Mouse (Mus musculus) heart, adult 2 months (tissue): ENCODE measurements around the gene Edn2. TPM values are rescaled to one million over a fixed set of nuclear protein-coding genes. Genes with fewer than 3 reads are reported as not detected.

Source experiments
- DNase-seq, 2 experiments: peaks; one replicate each; pipeline ENCODE4 v3.0.0; 2021
- H3K27ac ChIP-seq: fragments of 200-600 bp; 2 replicates; pipeline ENCODE4 v1.8.1; 2022
- H3K27me3 ChIP-seq: fragments of 200-500 bp; 2 replicates; pipeline ENCODE4 v1.6.1; 2012; ENCODE audit warnings: mild to moderate bottlenecking, low read length, inconsistent platforms, mixed read lengths; ENCODE audit not compliant: control insufficient read depth, insufficient read depth
- H3K36me3 ChIP-seq: fragments of 200-500 bp; 2 replicates; pipeline ENCODE4 v1.6.1; 2012; ENCODE audit warnings: low read length, inconsistent platforms; ENCODE audit not compliant: control insufficient read depth, insufficient read depth
- H3K4me1 ChIP-seq: fragments of 200-500 bp; 2 replicates; pipeline ENCODE4 v1.6.1; 2011; ENCODE audit warnings: low read length; ENCODE audit not compliant: control insufficient read depth, insufficient read depth
- H3K4me3 ChIP-seq: fragments of 200-600 bp; 2 replicates; pipeline ENCODE4 v1.8.1; 2022
- H3K79me2 ChIP-seq: fragments of 200-500 bp; replicated peaks from 2 replicates; pipeline ENCODE4 v1.6.1; 2012; ENCODE audit warnings: mild to moderate bottlenecking, inconsistent platforms, low read length, moderate library complexity, mixed read lengths; ENCODE audit not compliant: control insufficient read depth, insufficient read depth
- H3K9ac ChIP-seq: fragments of 200-500 bp; 2 replicates; pipeline ENCODE4 v1.6.1; 2012; ENCODE audit warnings: low read depth, mild to moderate bottlenecking, control low read depth, inconsistent platforms, low read length, mixed read lengths
- CTCF ChIP-seq: fragments of 200-600 bp; IDR thresholded peaks from 2 replicates; pipeline ENCODE4 v1.8.1; 2022; ENCODE audit warnings: antibody characterized with exemption, mild to moderate bottlenecking, moderate library complexity
- EP300 ChIP-seq: fragments of 200-500 bp; IDR thresholded peaks from 2 replicates; pipeline ENCODE4 v1.6.1; 2011; ENCODE audit warnings: low read depth, low read length, control low read depth; ENCODE audit not compliant: insufficient read depth
- POLR2A ChIP-seq: fragments of 200-500 bp; IDR thresholded peaks from 2 replicates; pipeline ENCODE4 v1.6.1; 2011; ENCODE audit warnings: mild to moderate bottlenecking, low read depth, low read length, control low read depth; ENCODE audit not compliant: insufficient read depth
- WGBS: fragments of 180-500 bp; shearing (Covaris S2); methylation state at CpG from one replicate; pipeline ENCODE4 v1.1.7; 2018; 5-methylcytosine and 5-hydroxymethylcytosine counted together
- intact Hi-C: fragments of 180-260 bp; cut with DNase I; formaldehyde crosslinking; loops from one replicate; pipeline ENCODE4 v1.15.1; 2025
- long read RNA-seq: library from polyadenylated mRNA; stranded (forward); transcript quantifications from one replicate; pipeline ENCODE4 v2.0.0, GENCODE M21; 2021
- polyA plus RNA-seq: library from polyadenylated mRNA; depleted of rRNA; stranded (reverse); fragments of >200 nt; gene quantifications from 2 replicates; pipeline ENCODE4 v1.2.3, GENCODE M21; 2012; rRNA removed
- total RNA-seq, 2 experiments: library from RNA; stranded (reverse); gene quantifications; 2 replicates each; pipeline ENCODE4 v1.2.3; 2021

Edn2 gene
- total RNA-seq: not detected
- 0.55 TPM in 1 of 2 replicates, not detected in the other for polyA plus RNA-seq
- long read RNA-seq: 0 reads

- Histone ChIP-seq H3K4me1 (peaks cover 6% of the 10 kb centered on the region), H3K27me3 (no peaks in the 10 kb centered on the region), H3K9ac (0 out of 2 replicates have a peak within 1 kb of the TSS, but pooled peaks have one; percentile 16), H3K4me3 (no peak within 1 kb of the TSS), H3K36me3 (no peaks in the 10 kb centered on the region), H3K27ac (no peak within 1 kb of the TSS), H3K79me2 (no peaks in the 10 kb centered on the region)
- WGBS: 38% methylated on average over 29 of the region's 29 CpGs
- DNase-seq: peak; percentile 78 to 86
- peak; percentile 50; the same call in 1 of the 2 replicates for TF ChIP-seq POLR2A
- no peak for TF ChIP-seq EP300
- TF ChIP-seq CTCF: 0 out of 2 replicates have a peak, but pooled peaks have one; percentile 12
- intact Hi-C loops: no loop called here
These were observed at the start of gene Edn2 for GRCm38 (mm10) chr4:120161166-120161949. TSS of gene Edn2 (plus strand) at chr4:120161206.

GRCm38 (mm10) chr4:120115516-120115915 lies 45.5 kb upstream of the Edn2 start:
- H3K36me3 ChIP-seq: no peaks in the 10 kb centered on the region
- H3K27me3 ChIP-seq: no peaks in the 10 kb centered on the region
- no peak overlapping the region for H3K4me3 ChIP-seq
- no peak overlapping the region for H3K9ac ChIP-seq
- H3K79me2 ChIP-seq: no peaks in the 10 kb centered on the region
- no peak for DNase-seq
- no peaks in the 10 kb centered on the region for H3K4me1 ChIP-seq
- H3K27ac ChIP-seq: no peak overlapping the region
- 86% methylated on average over 3 of the region's 3 CpGs for WGBS
- TF ChIP-seq CTCF: no peak
- TF ChIP-seq EP300: no peak
- TF ChIP-seq POLR2A: no peak
- intact Hi-C loops: no loop called here

DNA sequence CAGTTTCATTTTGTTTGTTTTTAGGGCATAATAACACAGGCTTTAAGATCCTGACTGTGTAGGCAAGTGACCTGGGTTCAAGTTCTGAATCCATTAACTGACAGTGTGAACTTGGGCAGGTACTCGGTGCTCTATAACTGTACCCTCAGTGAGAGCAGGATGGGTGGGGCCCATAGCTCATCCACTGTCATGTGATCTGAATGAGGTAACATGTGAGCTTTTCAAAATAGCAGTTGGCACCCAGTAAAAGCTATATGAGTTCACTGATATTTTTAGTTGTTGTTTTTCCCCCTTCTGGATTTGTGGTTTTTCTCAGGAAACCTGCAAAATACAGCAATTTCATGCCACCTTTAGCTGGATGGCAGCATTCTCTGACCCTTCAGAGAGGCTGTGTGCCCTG lies 44.7 kb upstream of the Edn2 start:
- no peak overlapping the region for H3K27ac ChIP-seq
- no peaks in the 10 kb centered on the region for H3K79me2 ChIP-seq
- 38% methylated on average over 1 of the region's 1 CpGs for WGBS
- TF ChIP-seq EP300 (no peak), CTCF (no peak), POLR2A (no peak)
- no peak for DNase-seq
- no peaks in the 10 kb centered on the region for H3K27me3 ChIP-seq
- no peak overlapping the region for H3K9ac ChIP-seq
- H3K4me3 ChIP-seq: no peak overlapping the region
- H3K4me1 ChIP-seq: no peaks in the 10 kb centered on the region
- no peaks in the 10 kb centered on the region for H3K36me3 ChIP-seq
- intact Hi-C loops: no loop called here

DNA sequence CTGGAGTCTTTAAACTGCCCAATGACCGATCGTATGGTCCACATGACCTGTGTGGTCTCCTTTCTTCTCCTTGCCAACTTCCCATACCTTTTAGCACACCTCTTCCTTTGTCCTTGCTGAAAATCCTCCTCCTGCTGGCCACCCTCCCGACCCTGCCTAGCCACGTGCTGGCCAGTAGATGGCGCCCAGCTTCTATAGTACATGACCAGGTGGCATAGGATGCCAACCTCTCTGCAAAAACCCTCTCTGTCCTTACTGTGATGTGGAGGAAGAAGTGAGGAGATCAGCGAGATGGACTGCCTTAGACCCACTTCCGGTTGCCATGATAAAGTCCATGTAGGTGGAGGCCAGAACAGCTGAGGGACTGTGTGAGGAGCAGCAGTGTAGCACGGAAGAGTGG lies 40.7 kb upstream of the Edn2 start:
- Histone ChIP-seq H3K36me3 (no peaks in the 10 kb centered on the region), H3K27ac (no peak overlapping the region), H3K27me3 (no peaks in the 10 kb centered on the region), H3K4me1 (no peaks in the 10 kb centered on the region), H3K79me2 (no peaks in the 10 kb centered on the region), H3K9ac (no peak overlapping the region), H3K4me3 (no peak overlapping the region)
- intact Hi-C loops: loop anchor here (1.0 to 5.0 kb wide), 3 partner anchors 66 to 262 kb away; no protein-coding TSS in a partner anchor
- TF ChIP-seq EP300: no peak
- no peak for TF ChIP-seq POLR2A
- no peak; the same call in none of the 2 replicates for TF ChIP-seq CTCF
- WGBS: 23% methylated on average over 8 of the region's 8 CpGs
- peak; percentile 64 to 72 for DNase-seq

DNA sequence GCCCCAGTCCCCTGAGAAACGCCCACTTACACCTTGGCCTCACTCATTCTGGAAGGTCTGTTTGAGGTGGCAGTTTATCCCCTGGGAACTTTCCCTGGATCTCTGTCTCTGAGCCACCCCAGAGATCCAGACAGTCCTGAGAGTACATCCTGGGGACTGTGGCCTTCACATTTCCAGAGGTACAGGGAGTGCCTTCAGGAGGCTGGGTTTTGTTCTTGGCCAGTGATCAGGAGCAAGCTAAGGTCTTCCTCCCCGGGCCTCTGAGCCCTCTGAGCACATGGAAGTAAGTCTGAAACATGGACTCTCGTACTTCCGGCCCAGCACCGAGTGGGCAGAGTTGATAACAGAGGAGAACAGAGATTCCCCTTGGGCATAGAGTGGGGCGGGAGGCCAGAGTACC lies 36.4 kb upstream of the Edn2 start:
- intact Hi-C loops: loop anchor here (5.0 kb wide), 2 partner anchors 198 to 258 kb away; no protein-coding TSS in a partner anchor
- Histone ChIP-seq H3K4me1 (peaks cover 1% of the 10 kb centered on the region; the same call in 1 of the 2 replicates), H3K36me3 (no peaks in the 10 kb centered on the region), H3K27ac (no peak overlapping the region), H3K4me3 (no peak overlapping the region), H3K79me2 (no peaks in the 10 kb centered on the region), H3K9ac (no peak overlapping the region), H3K27me3 (no peaks in the 10 kb centered on the region)
- TF ChIP-seq POLR2A: no peak
- TF ChIP-seq CTCF: no peak
- no peak for TF ChIP-seq EP300
- 62% methylated on average over 6 of the region's 6 CpGs for WGBS
- DNase-seq: no peak

DNA sequence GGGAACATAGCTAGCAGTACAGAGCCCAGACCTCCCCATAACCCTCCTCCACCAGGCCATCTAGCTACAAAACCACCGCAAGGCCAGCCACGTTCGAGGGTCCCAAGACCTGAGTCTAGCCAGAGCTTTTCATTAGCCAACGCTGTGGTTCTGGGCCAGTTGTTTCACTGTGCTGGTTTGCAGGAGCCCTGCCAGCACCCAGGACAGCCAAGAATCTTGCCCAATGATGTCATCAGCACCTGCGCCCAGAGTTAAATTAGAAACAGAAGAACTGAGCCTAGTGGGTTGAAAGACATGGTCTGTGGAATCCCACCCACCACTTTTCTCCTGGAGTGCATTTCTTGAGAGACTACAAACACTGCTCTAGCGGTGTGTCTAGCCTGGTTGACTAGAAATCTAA lies 35.0 kb upstream of the Edn2 start:
- no peak overlapping the region for H3K4me3 ChIP-seq
- no peak overlapping the region for H3K27ac ChIP-seq
- H3K9ac ChIP-seq: no peak overlapping the region
- intact Hi-C loops: no loop called here
- peaks cover 1% of the 10 kb centered on the region; the same call in 1 of the 2 replicates for H3K4me1 ChIP-seq
- DNase-seq: peak; percentile 61 to 74
- no peaks in the 10 kb centered on the region for H3K79me2 ChIP-seq
- no peaks in the 10 kb centered on the region for H3K27me3 ChIP-seq
- TF ChIP-seq POLR2A (no peak), CTCF (no peak), EP300 (no peak)
- 59% methylated on average over 6 of the region's 6 CpGs for WGBS
- no peaks in the 10 kb centered on the region for H3K36me3 ChIP-seq
